Mouse (Mus musculus) heart, embryonic 14.5 days (tissue): ENCODE measurements at regions not wholly inside any gene's neighbourhood (a gene's known extent, or its start where the extent isn't known, plus 50 kb on each side); places are given as distances from the start of the nearest gene placed in this dataset.

ENCODE experiments used
- ATAC-seq: fragments of 200-750 bp; cut with Nextera tagmentation; 2 replicates; pipeline ENCODE4 v1.8.0; 2017; ENCODE audit warnings: low read depth, moderate TSS enrichment; ENCODE audit not compliant: insufficient number of reproducible peaks, insufficient read depth, low FRiP score
- H3K27ac ChIP-seq, 2 experiments: fragments of 200-500 bp in 1 of 2; fragments of 300-500 bp in 1 of 2; sonication (generic) in 1 of 2; replicated peaks in 1 of 2; 2 replicates each; pipeline ENCODE4 v1.5.1; 2012 to 2014; ENCODE audit warnings: low read depth in 2 of 2, low read length in 2 of 2, control low read depth in 1 of 2, mild to moderate bottlenecking in 1 of 2, mixed read lengths in 1 of 2; ENCODE audit not compliant: control insufficient read depth in 1 of 2, insufficient read depth in 1 of 2
- H3K27me3 ChIP-seq: fragments of 300-500 bp; sonication (generic); 2 replicates; pipeline ENCODE4 v1.6.1; 2014; ENCODE audit warnings: mild to moderate bottlenecking, low read length, control low read depth; ENCODE audit not compliant: control insufficient read depth, insufficient read depth
- H3K36me3 ChIP-seq: fragments of 300-500 bp; sonication (generic); 2 replicates; pipeline ENCODE4 v1.6.1; 2014; ENCODE audit warnings: mild to moderate bottlenecking, control low read depth, low read length, mixed read lengths; ENCODE audit not compliant: control insufficient read depth, insufficient read depth
- H3K4me1 ChIP-seq, 2 experiments: fragments of 200-500 bp in 1 of 2; fragments of 300-500 bp in 1 of 2; sonication (generic) in 1 of 2; 2 replicates each; pipeline ENCODE4 v1.6.1; 2012 to 2014; ENCODE audit warnings: low read length in 2 of 2, control low read depth in 1 of 2, mixed read lengths in 1 of 2; ENCODE audit not compliant: control insufficient read depth in 2 of 2, insufficient read depth in 2 of 2
- H3K4me2 ChIP-seq: fragments of 300-500 bp; sonication (generic); 2 replicates; pipeline ENCODE4 v1.6.1; 2014; ENCODE audit warnings: mild to moderate bottlenecking, low read length
- H3K4me3 ChIP-seq, 2 experiments: fragments of 200-500 bp in 1 of 2; fragments of 300-500 bp in 1 of 2; sonication (generic) in 1 of 2; 2 replicates each; pipeline ENCODE4 v1.5.1; 2012 to 2014; ENCODE audit warnings: low read length in 2 of 2, mild to moderate bottlenecking in 2 of 2, control low read depth in 1 of 2, low read depth in 1 of 2, moderate library complexity in 1 of 2; ENCODE audit not compliant: control insufficient read depth in 1 of 2, insufficient read depth in 1 of 2
- H3K9ac ChIP-seq: fragments of 300-500 bp; sonication (generic); 2 replicates; pipeline ENCODE4 v1.6.1; 2014; ENCODE audit warnings: mild to moderate bottlenecking, low read length
- H3K9me3 ChIP-seq: fragments of 300-500 bp; sonication (generic); 2 replicates; pipeline ENCODE4 v1.6.1; 2016; ENCODE audit warnings: low read length, control low read depth; ENCODE audit not compliant: control insufficient read depth
- WGBS: fragments of 180-500 bp; shearing (Covaris S2); extraction: QIAGEN DNeasy Blood & Tissue Kit; methylation state at CpG from one replicate; pipeline ENCODE4 v1.1.7; 2014; 5-methylcytosine and 5-hydroxymethylcytosine counted together

DNA sequence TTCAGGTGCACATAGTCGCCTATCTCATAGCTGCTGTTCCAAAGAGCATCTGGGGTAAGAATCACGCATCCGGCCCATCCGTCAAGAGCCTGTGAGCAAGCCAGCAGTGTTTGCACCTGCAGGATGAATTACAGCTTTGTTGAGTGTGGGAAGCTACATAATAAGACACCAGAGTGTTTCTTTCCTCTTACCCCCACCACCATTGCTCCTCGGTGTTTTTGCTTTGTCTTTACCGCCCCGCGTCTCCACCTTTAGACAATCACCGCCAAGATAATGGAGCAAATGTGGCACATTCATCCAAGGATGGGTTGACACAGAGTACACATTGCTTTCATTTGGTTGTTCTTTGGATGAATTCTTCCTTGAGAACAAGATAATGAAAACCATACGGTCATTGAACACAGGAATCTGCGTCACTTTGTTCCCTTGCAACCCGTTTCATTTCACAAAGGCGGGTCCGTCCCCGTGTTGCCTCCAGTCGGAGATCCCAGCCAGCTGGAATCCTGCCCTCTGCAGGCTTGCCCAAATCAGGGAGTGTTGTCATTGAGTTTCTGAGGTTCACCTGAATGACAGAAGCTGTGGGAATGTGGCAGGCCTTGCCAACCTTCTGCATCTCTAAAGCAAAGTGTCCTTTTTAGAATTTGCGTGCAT is 659.4 kb upstream of the Zeb2 start:
- no peaks in the 10 kb centered on the region for H3K27me3 ChIP-seq
- H3K4me3 ChIP-seq = no peak overlapping the region
- H3K4me2 ChIP-seq = no peak overlapping the region
- 85% methylated on average over 17 of the region's 17 CpGs for WGBS
- no peak for ATAC-seq
- no peaks in the 10 kb centered on the region for H3K4me1 ChIP-seq
- H3K36me3 ChIP-seq = no peaks in the 10 kb centered on the region
- no peaks in the 10 kb centered on the region for H3K9me3 ChIP-seq
- no peak overlapping the region for H3K27ac ChIP-seq
- H3K9ac ChIP-seq = no peak overlapping the region

DNA sequence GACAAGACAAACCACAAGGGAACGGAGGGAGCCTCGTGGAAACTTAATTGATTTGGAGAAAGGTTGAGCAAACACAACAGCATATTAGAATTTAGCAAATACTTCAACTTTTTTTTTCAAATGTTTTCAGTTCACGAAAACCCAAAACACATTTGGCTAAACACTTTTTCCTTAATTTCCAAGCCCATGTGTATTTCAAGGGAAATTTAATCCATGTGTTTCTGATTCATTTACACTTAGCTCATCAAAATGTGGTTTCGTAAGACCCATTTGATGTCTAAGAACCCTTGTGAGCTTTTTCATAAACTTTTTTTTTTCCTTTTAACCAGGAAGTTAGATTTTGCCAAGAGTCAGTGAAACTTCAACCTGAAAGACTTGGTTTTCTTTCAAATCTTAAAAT is 658.5 kb upstream of the Zeb2 start:
- 84% methylated on average over 4 of the region's 4 CpGs for WGBS
- no peak overlapping the region for H3K4me2 ChIP-seq
- no peak overlapping the region for H3K27ac ChIP-seq
- no peak for ATAC-seq
- no peaks in the 10 kb centered on the region for H3K27me3 ChIP-seq
- no peaks in the 10 kb centered on the region for H3K36me3 ChIP-seq
- H3K4me1 ChIP-seq = no peaks in the 10 kb centered on the region
- no peaks in the 10 kb centered on the region for H3K9me3 ChIP-seq
- H3K9ac ChIP-seq = no peak overlapping the region
- H3K4me3 ChIP-seq = no peak overlapping the region

DNA sequence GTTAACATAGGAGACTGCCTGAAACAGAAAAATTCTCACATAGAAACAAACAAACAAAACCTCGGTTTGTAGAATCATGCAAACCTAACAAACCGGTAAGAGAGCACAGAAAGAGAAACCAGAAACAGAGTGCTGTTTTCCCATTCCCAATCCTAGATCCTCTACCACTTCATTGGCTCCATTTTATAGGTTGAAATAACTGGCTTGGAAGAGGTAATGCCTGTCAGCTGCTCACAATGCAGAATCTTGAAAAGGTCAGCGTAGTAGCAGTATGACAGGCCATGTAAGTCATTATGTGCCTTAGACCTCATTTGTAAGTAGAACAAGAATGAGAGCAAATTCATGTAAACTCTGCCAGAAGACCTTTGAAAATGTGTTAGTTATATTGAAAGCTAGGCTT is 657.2 kb upstream of the Zeb2 start:
- Histone ChIP-seq H3K27me3 (no peaks in the 10 kb centered on the region), H3K9ac (no peak overlapping the region), H3K36me3 (no peaks in the 10 kb centered on the region), H3K4me1 (no peaks in the 10 kb centered on the region), H3K9me3 (no peaks in the 10 kb centered on the region), H3K4me2 (no peak overlapping the region), H3K4me3 (no peak overlapping the region), H3K27ac (no peak overlapping the region)
- WGBS = 82% methylated on average over 3 of the region's 3 CpGs
- no peak for ATAC-seq

DNA sequence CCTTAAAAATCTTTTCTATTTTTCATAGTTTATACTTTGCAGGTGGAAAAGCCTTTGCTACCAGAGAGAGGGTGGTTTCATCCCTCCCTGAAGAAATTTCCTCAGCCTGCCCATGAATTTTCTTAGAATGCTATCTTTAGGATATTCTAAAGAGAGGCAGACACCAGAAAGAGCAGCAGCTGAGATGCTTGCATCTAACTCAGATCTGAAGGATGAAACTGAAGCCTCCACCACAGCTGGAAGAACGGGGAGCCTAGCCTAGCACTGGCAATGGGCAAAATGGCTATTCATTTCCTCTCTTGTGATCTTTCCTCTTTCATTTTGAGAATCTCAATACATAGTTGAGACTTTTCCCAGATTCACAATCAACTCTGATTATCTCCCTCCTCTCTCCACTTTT is 640.0 kb upstream of the Zeb2 start:
- WGBS = 64% methylated on average over 1 of the region's 1 CpGs
- no peak overlapping the region for H3K27ac ChIP-seq

DNA sequence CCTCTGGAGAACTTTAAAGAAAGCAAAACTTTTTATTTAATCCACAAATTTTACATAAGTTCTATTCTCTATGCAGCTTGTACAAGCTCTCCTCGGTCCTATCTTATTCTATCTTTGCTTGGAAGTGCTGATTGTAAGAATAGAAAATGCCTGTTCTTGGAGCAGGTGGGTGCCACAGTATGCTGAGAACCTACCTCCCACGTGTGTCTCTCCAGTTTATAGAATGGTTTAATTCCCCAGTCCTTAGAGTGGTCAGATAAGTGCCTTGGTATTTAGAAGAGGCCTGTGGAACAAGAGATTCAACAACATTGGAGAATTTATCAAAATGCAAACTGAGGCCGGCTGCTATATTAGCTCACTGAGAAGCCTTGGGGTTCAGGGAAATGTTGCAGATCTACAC is 639.2 kb upstream of the Zeb2 start:
- WGBS = 70% methylated on average over 3 of the region's 3 CpGs

More for the DNA sequence above, 640.0 kb upstream of the Zeb2 start:
- H3K4me3 ChIP-seq = no peak overlapping the region
- no peaks in the 10 kb centered on the region for H3K4me1 ChIP-seq
- no peaks in the 10 kb centered on the region for H3K36me3 ChIP-seq
- no peak for ATAC-seq
- H3K4me2 ChIP-seq = no peak overlapping the region
- no peak overlapping the region for H3K9ac ChIP-seq
- no peaks in the 10 kb centered on the region for H3K9me3 ChIP-seq
- no peaks in the 10 kb centered on the region for H3K27me3 ChIP-seq

DNA sequence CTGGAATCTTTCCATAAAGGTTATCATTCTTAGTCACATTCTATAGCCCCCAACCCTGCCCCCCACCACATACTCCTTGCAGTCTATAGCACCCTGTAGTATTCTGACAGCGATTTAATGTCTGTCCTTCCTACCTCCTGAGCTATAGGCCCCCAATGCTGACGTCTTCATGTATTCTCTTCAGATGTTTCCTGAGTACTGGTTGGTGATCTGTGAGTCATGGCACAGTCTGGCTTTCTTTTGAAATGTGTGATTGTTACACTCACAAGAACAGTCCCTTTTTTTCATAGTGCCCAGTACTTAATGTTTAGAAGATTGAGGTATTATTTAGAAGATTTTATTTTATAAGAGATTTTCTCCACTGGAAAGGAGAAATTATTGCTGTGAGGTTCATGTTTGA is 634.6 kb upstream of the Zeb2 start:
- ATAC-seq = no peak
- no peak overlapping the region for H3K4me3 ChIP-seq
- H3K27me3 ChIP-seq = no peaks in the 10 kb centered on the region
- no peak overlapping the region for H3K4me2 ChIP-seq
- no peaks in the 10 kb centered on the region for H3K9me3 ChIP-seq
- no peak overlapping the region for H3K27ac ChIP-seq
- no peak overlapping the region for H3K9ac ChIP-seq
- H3K4me1 ChIP-seq = no peaks in the 10 kb centered on the region
- H3K36me3 ChIP-seq = no peaks in the 10 kb centered on the region
- WGBS = 67% methylated on average over 2 of the region's 2 CpGs

More for the DNA sequence above, 639.2 kb upstream of the Zeb2 start:
- no peak overlapping the region for H3K4me2 ChIP-seq
- H3K36me3 ChIP-seq = no peaks in the 10 kb centered on the region
- H3K4me3 ChIP-seq = no peak overlapping the region
- H3K27me3 ChIP-seq = no peaks in the 10 kb centered on the region
- no peak for ATAC-seq
- H3K9me3 ChIP-seq = no peaks in the 10 kb centered on the region
- no peak overlapping the region for H3K9ac ChIP-seq
- H3K4me1 ChIP-seq = no peaks in the 10 kb centered on the region
- H3K27ac ChIP-seq = no peak overlapping the region

DNA sequence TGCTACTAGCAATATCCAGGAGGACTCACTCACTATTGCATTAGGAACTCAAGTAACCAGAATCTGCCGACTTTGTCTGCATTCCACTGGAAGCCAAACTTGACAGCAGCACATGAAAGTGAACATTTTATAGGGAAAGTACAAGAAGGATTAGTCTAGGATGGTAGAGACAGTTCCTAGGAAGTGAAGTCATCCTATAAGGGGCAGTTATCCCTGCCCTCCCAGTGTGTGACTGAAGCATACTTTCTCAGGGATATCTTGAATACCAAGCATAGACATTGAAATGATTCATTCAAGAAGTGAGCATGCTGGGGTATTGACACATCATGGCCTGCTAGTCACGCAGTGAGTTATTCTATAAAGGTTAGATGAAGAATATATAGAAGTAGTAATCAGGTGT is 632.2 kb upstream of the Zeb2 start:
- no peaks in the 10 kb centered on the region for H3K9me3 ChIP-seq
- H3K9ac ChIP-seq = no peak overlapping the region
- no peaks in the 10 kb centered on the region for H3K27me3 ChIP-seq
- H3K4me3 ChIP-seq = no peak overlapping the region
- no peaks in the 10 kb centered on the region for H3K4me1 ChIP-seq
- H3K27ac ChIP-seq = no peak overlapping the region
- ATAC-seq = no peak
- no peak overlapping the region for H3K4me2 ChIP-seq
- 80% methylated on average over 2 of the region's 2 CpGs for WGBS
- H3K36me3 ChIP-seq = no peaks in the 10 kb centered on the region
